Mouse (Mus musculus) B cell, adult 2 months (primary cell): ENCODE measurements around the gene Fkbp1a.

Experiments
- DNase-seq, 2 experiments: peaks; one replicate each; pipeline ENCODE4 v3.0.0; 2022

The Fkbp1a gene

DNA sequence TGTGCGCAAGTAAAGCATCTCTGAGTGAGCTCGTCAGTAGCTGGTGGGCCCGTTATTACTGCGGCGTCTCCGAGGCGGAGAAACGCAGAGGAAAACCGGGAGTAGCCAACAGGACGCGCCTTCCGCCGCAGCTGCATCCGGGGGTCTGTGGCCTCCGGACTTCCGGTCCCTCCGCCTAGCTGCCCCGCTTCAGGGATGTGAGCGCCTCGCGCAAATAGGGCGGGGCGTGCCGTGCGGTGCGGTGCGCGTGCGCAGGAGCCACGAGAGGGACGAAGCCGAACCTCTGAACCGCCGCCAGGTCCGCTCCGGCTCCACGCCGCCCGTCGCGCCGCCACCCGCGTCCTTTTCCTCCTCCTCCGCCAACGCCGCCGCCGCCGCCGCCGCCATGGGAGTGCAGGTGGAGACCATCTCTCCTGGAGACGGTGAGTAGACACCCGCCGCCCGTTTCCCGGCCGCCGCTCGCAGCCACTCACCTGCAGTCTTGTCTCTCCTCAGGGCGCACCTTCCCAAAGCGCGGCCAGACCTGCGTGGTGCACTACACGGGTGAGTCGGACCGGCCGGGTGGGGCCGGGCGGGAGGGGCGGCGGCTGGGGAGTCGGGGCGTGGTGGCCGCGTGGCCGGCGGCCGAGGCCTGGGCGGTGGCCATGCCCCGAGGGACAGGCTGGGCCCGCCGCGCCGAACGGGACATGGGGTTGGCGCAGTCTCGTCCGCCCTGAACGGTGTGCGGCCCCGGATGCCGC lies at the start of gene Fkbp1a:
Gene Fkbp1a, plus strand, starts transcription at position 161 of the 740 bp plus-strand sequence.
- DNase-seq, result peak; percentile 93 to 94

DNA sequence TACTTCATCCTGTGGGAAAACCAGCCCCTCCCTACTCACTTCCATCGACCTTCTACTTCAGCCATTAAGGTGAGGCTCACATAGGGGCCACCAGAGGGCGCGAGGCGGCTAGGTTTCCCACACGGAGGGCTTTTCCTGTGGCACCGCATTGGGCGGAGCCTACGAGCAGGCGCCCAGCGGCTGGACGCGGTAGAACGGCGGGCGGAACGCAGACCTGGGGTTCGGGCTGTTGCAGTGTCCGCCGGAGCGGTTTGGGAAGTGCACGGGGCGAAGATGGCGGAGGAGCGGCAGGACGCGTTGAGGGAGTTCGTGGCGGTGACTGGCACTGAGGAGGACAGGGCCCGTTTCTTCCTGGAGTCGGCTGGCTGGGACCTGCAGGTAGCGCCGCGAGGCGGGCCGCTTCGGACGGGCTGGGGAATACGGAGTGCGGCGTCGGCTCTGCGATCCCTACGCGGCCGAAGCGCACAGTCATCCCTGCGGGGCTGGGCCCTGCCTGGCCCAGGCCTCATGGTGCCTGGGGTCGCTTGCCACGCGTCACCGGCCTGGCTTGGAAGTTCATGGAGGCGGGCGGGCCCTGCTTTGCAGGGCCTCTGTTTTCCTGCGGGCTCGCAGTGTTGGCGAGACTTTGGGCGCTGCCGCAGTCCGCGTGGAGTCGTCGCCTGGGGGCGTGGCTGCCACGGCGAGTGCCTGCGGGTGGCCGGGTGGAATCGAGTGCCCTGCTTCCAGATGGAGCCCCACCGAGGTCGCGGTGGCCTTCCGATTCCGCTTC lies 48.1 kb upstream of the Fkbp1a start, which contains the start of gene Nsfl1c:
Gene Nsfl1c, plus strand, starts transcription at position 148 of the 769 bp plus-strand sequence.
- peak; percentile 98 for DNase-seq

DNA sequence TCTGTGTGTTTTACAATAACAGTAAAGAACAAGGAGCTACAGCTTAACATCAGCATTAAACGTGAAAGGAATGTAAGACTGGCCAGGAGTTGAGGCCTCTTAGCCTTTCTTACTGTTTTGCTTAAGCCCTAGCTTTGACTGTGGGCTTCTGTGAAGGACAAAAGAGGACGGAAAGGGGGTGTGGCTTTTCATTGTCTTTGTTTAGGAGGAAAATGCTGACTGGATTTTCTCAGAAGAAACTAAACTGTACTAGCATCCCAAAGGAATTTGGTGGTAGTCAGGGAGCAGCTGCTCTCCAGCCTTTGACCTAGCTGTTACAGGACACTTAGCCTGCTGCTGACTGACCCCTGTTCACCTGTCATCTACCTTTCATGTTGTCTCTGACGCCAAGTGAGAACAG lies 43.9 kb upstream of the Fkbp1a start:
- DNase-seq, result no peak

DNA sequence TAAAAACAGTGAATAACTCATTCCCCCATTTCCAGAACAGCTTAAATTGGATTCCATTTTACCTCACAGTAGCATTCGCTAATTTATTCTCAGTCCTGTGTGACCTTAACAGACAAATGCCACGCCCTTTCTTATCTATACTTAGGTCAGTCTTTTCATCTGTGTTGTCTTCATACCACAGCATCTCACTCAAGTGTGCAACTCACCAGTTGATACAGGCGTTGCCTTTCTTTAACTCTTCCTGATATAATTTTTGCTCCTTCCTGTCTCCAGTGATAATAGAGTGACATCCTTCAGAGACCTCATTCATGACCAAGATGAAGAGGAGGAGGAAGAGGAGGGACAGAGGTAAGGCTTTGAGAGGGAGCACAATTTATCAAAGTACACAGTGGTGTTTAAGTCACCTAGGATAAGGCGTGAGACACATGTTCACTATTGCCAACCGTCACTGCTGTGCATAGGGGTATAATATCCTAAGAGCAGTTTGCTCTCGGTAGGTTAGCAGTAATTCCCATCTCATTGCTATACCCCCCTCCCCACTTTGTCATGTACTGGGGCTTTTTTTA lies 41.8 kb upstream of the Fkbp1a start:
- no peak for DNase-seq

DNA sequence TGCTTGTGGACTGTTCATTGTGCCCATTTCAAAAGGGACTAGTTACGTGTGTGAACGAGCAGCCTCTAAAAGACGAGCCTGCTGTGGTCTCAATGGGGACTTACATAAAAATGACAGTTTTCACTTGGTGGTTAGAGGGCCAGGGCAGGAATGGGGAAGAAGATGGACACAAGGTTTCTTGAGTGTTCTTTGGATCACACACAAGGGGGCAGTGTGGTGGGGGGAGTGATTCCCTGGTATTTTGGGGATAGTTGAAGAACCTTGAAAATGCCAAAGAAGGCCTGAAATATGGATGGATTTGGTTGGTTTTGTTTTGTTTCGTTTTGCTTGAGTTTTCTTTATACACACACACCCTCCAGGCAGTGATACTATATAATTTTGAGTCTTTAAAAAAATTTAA lies 38.1 kb upstream of the Fkbp1a start:
- no peak for DNase-seq

DNA sequence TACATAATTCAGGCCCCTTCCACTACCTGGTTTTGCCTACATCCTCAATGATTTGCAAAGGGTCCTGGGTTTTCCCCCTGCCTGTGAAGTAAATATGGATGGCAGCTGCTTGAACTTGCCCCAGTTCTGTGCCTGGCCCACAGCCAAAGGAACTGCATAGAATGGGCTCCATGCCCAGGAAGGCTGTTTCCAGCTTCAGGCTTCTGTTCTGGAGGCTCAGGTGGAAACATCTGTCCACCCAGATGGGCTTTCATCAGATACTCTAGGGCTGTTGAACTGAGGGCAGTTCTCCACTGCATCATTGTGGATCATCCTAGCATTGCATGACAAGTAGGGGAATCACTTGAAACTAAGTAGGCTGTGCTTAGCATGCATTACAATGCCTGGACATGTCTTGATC lies 30.1 kb upstream of the Fkbp1a start:
- DNase-seq, result no peak

DNA sequence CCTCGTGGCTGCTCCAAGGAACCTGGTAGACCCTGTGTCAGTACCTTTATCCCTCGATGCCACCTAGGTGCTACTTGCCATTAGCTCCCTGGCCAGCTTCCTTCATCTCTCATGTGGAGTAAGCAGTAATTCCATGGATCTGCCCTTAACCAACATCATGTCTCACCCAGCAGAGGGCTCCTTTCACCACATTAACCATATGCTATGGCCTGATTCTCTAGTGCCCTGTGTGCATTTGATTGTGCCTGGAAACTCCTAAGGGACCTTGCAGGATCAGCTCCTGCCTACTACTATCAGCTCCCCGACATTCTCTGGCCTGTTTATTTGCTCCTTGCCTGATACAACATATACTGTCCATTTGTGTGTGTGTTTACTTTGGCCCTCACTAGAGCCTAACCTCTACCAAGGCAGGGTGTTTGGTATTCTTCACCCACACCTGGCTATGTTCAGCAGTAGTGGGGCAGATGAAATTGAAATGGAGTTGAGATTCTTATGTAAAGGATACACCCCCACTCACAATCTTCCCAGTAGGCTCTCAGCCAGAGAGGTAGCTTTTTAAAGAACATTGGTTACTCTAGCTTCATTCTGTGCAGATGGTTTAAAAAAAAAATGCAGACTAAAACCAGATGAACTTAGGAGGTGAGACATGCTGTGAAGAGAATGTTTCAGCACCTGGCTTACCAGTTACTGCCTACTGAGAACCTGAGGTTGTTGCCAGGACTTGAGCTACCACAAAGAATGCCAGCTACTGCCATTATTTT lies 28.6 kb upstream of the Fkbp1a start:
- no peak for DNase-seq

DNA sequence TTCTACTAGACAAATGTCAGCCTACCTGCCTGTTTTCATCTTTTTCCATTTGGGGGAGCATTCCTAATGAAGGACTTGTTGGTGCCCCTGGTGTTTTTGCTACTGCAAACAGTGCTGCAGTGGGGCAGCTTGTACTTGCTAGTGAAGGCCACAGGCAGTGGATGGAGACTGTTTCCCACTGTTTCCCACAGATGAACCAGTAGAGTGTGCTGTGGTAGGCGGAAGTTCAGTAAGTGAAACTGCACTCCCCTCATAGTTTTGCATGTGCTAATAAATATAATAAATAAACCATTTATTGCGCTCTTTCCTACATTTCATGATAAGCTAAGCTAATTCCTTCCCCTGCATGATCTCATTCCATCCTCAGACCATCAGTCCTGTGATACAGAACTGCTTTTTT lies 23.3 kb upstream of the Fkbp1a start:
- no peak for DNase-seq

DNA sequence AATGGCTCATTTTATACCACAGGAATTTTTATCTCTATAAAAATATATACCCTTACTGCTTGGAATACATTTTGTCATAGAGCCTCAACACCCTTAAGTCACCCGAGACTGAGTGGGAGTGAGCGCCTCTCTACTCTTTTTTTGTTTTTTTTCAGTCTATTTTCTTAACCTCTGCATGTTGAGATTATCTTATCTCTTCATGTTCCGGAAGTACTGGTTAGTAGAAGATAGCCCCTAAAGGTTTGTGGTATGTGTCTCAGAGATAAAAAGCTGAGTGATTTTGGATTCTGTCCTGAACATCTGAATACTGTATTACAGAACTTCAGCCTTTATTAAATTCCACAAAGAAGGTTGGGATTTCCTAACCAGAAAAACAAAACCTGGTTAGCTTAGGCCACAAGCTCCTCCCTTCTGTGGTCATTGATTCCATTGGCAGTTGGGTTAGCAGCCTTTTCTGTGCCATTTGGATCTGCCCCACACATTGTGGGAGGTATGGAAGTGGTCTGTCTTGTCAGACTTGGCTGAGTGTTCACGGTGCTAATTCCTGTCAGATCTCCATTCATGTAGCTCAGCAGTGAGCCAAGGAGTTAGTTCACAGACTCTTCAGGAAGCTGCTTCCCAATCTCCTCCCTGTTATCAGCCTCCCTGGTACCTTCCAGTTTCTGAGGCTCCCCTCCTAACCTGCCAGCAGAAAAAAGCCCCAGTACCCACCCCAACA lies 17.8 kb upstream of the Fkbp1a start:
- no peak for DNase-seq

DNA sequence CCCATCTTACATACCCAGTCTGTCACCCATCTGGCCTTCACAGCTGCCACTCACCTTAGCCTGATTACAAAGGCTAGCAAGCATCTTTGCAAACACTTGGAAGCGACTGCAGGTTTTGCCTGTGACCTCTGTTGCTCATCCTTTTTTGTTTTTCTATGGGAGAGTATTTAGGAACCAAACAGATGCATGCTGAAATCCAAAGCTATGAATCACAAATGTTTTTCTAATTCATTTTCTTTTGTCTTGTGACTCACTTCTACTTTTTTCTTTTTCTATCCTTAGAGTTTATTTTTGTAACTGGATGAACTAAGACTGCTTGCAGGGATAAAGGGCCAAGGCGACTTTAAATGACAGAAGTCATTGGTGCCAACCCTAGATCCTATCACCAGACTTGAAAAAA lies 16.8 kb upstream of the Fkbp1a start:
- no peak for DNase-seq

DNA sequence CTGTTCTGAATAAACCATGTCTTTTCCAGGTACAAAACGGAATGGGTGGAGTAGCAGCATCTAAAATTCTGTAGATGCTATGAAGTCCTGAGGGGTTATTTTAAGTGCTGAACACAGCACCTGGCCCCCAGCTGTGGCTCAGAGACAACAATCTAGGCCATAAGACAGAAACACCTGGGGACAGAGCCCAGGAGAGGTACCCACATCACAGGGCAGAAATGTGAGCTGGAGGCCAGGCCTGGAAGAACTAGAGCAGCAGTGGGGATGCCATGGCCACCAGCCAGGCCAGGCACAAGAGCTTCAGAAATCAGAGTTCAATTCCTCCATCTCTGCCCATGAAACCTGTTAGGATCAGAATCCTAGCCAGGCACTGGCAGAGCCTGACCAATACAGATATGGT lies 14.2 kb upstream of the Fkbp1a start:
- DNase-seq, result no peak

DNA sequence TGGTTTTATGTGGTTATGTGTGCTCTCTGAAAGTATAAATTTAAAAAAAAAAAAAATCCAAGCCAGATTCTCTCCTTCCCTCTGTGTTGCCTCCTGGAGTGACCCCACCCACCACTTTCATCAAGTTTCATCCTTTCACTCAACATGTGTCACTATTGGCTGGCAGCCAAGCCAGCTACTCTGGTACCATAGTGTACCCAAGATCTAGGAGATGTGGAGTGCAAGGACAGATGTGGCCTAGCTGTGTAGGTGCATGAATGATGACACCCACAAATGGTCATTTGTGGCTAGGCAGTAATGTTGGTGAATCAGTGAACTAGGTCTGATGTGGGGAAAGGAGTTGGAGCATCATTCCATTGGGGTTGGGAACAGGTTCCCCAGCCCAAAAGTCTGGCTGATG lies 13.1 kb upstream of the Fkbp1a start:
- DNase-seq, result no peak

DNA sequence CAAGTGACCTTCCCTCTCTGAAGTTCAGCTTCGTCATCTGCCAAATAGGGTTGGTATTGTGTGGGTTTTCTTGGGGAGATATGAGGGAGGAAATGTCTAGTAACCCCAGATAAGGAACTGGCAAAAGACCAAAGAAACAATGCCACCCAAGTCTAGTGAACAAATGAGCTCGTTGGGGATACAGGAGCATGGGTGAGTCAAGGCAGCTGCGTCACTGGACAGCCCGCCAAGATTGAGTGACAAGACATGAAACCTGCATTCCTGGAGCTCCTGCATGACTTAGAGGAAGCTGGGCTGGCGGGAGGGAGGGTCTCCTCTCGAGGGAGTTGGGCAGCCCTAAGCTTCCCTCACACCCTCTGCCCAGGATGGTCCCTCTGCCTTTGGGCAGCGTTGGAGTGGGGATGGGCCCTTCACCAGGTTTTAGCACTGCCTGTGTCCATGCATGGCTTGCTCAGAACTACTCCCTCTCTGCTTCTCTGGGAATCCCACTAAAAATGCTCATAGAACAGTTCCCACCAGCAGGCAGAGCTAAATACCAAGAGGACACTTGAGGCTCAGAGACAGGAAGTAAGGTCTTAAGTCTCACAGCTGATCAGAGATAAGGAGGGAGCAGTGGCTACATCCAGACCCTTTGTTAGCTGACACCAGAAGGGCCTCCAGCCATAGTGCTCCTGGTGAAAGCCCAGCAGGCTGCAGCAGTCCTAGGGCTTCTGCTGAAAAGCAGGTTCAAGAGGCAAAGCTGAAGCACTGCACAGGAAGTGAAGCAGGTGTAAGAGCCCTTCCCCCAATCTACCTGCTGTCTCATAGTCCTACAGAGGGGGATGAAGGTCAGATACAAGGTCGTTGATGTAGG lies 11.7 kb upstream of the Fkbp1a start:
- no peak for DNase-seq

DNA sequence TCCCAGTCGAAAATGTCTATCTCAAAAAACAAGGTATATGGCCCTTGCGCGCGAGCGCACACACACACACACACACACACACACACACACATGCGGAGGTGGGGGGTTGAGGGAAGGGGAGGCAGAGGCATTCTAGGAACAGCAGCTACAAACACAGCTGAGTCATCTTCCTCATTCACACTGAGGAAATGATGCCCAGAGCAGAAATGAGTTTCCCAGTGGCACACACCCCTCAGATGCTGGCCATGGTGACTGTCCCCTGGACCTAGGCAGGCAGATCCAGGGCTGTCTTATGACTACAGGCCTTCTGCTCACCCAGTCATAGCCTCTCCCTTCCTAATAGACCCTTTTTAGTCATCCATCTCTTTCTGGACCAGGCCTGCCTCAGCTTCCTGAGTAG lies 8.7 kb upstream of the Fkbp1a start:
- no peak for DNase-seq

DNA sequence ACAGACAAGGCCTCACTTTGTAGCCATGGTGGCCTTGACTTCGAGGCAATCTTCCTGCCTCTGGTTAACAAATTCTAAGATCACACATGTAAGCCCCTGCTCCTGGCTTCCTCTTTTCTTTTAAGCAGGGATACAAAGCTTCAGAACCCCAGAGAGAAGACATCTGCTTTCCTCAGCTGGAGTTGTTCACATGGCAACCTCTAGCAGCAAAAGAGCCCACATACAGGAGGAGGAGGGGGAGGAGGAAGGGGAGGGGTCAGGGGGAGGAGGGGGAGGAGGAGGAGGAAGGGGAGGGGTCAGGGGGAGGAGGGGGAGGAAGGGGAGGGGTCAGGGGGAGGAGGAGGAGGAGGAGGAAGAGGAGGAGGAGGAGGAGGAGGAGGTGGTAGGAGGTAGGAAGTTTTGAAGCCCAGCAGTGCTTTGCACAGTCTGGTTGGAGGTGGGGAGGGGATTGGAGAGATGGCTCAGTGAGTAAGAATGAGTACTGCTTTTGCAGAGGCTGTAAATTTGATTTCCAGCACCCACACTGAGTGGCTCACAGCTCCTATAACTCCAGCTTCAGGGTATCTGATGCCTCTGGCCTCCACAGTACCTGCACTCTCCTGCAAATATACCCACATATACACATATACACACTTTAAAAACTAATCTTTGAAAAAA lies 6.2 kb upstream of the Fkbp1a start:
- DNase-seq, result no peak

DNA sequence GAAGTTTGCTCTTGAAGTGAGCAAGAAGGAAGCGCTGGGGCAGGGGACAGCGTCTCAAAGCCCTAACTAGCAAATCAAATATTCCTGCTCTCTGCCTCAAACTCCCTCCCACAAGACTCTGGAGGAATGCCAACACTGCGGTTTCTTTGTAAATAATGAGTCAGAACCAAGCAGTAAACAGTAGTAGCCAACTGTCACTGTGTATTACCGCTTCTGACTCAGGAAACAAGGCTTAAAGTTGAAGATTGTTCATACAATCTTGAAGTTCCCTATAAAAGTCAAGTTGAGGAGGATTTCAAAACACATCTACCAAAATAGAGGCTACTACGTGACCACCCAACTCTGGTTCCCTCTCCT lies 5.7 kb upstream of the Fkbp1a start:
- no peak for DNase-seq

DNA sequence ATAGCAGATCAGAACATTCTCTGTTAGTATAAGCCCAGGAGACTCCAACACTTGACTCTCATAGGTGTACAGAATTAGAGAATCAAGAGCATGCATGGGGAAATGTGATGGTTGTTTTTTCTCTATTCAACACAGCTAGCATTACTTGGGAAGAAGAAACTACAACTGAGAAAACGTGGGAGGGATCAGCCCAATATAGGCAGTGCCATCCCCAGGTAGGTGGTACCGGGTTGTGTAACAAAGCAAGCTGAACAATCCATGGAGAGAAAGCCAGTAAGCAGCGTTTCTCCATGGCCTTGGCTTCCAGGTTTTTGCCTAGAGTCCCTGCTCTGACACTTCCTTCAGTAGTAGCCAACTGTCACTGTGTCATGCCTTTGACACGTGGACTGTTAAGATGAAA lies 3.6 kb upstream of the Fkbp1a start:
- DNase-seq, result no peak

DNA sequence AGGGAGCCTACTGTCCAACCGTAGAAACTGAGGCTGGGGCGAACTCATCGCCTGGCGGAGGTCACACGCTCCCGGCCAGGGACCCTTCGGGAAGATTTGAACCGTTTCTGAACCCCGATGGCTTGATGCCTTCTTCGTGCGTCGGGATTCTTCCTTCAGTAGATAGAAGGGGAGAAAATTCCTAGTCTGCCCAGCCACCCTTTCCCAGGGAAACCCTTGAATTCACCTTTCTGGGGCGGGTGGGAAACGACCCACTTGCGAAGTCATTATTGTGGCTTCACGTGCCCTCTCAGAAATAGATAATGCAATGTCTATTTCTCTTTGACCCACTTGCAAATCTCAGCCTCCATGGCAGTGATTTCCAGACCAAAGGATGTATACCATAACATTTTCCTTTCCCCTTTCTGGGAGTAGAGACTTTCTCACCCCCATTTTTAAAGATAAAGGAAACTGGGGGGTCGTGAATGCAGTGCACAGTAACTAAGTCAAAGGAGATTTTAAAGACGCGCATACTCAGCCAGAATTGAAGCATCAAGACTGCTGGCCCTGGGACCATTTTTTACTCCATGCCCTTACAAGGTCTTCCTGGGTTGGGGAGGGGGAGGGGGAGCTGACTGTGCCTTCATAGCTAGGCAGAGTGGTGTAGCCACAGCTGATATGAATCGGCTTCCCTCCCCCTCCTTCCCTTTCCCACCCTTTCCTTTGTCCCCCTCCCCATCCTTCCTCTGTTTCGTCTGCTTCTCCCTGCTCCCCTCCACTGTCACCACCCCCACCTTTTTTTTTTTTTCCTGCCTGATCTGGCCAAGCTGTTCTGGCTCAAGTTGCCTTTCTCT lies 996 bp downstream of the Fkbp1a start:
- peak; percentile 15 to 26 for DNase-seq

DNA sequence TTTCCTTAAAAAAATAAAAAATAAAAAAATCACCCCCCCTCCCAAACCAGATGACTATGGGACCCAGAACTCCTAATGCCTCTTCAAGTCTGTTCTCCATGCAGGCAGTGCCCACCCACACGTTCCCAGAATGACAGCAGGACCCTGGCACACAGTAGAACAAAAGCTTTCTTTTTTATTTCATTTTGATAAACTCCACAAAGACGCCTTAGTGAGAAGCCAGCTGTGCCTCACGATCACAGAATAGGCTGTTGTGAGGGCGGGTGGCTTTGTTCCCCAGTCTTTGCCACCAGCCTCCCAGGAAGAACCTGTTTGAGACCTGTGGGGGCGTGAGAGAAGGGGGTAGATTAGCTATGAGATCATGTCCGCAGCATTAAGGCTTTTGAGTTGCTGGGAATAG lies 2.4 kb downstream of the Fkbp1a start:
- DNase-seq, result no peak

DNA sequence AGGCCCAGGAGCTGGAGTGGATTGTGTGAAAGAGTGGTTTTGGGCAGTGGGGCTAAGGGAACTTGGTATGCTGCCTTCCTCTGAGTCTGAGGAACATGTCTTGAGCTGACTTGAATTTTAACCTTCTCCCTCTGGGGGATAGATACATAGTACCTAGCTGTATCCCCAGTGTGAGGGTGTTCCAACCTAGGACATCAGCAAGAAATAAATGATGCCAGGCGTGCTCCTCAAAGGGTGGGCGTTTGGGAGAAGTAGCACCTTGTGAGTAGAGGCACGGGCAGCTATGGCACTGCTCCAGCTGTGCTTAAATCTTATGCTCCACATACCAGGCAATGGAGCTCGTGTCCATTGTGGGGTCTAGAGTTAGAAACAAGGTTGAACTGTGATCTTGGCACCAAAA lies 4.3 kb downstream of the Fkbp1a start:
- no peak for DNase-seq
